Mouse (Mus musculus): Measurements from ENCODE around the gene Lrrc47. TPM values are rescaled to one million over a fixed set of nuclear protein-coding genes. Genes with fewer than 3 reads are reported as not detected.

Lrrc47 gene
- polyA plus RNA-seq, 2 experiments, result 12.3 to 49.2 TPM

GRCm38 (mm10) chr4:153974431-153975291, 36.9 kb upstream of the Lrrc47 start, which contains the start of the genes Dffb and Cep104:
TSS of gene Dffb (minus strand) at chr4:153975126.
TSS of gene Cep104 (plus strand) at chr4:153975194.
- H3K9me3 ChIP-seq (ENCODE audit: control insufficient read depth, low read length), result no peaks in the 10 kb centered on the region
- H3K4me1 ChIP-seq (ENCODE audit: control insufficient read depth, insufficient read depth, low read length), result peaks cover 8% of the 10 kb centered on the region
- H3K27me3 ChIP-seq (ENCODE audit: control insufficient read depth, insufficient read depth, low read length), result no peaks in the 10 kb centered on the region
- DNase-seq (ENCODE audit: low spot score) (peak; percentile 91), ATAC-seq (ENCODE audit: low FRiP score, low read depth) (peak; percentile 97)
- 2% methylated on average over 63 of the region's 68 CpGs for WGBS
- H3K4me3 ChIP-seq (replicated peaks; ENCODE audit: low read length), result peak within 1 kb of the TSS; percentile 97
- peak within 1 kb of the TSS; percentile 90 for H3K4me2 ChIP-seq (replicated peaks; ENCODE audit: low read depth, low read length, severe bottlenecking)
- peak within 1 kb of the TSS; percentile 84 for H3K9ac ChIP-seq (ENCODE audit: low read depth, low read length, severe bottlenecking)
- TF ChIP-seq POLR2A (IDR thresholded peaks at IDR 0.05; ENCODE audit: borderline replicate concordance, extremely low read depth, insufficient read depth, insufficient read length), result peak; percentile 48; the same call in 1 of the 2 replicates
- H3K27ac ChIP-seq (replicated peaks; ENCODE audit: low read depth, low read length), result peak within 1 kb of the TSS; percentile 55
- peaks cover 28% of the 10 kb centered on the region for H3K36me3 ChIP-seq (ENCODE audit: control insufficient read depth, insufficient read depth, low read length)

DNA sequence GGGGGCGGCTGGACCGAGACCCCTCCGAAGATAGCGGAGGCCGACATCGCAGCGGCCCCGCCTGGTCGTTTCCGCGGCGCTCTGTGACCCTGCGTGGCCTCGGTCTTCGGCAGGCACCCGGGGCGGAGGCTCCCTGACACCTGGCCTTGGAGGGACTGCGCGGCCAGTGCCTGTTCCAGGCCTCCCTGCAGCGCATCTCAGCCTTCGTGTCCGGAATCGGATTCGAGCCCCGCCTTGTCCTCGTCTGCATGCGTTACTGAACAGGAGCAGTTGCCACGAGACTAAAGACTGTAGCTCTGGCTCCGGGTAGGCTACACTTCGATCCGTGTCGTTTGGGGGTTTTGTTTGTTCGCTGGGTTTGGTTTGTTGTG, 36.3 kb upstream of the Lrrc47 start:
- no peaks in the 10 kb centered on the region for H3K9me3 ChIP-seq (ENCODE audit: control insufficient read depth, low read length)
- 1% methylated on average over 32 of the region's 33 CpGs for WGBS
- H3K4me3 ChIP-seq (replicated peaks; ENCODE audit: low read length), result peak overlapping the region; percentile 97
- peak overlapping the region; percentile 55 for H3K27ac ChIP-seq (replicated peaks; ENCODE audit: low read depth, low read length)
- ATAC-seq (ENCODE audit: low FRiP score, low read depth) (peak; percentile 60), DNase-seq (ENCODE audit: low spot score) (no peak)
- H3K4me1 ChIP-seq (ENCODE audit: control insufficient read depth, insufficient read depth, low read length), result peaks cover 8% of the 10 kb centered on the region
- peak overlapping the region; percentile 84 for H3K9ac ChIP-seq (ENCODE audit: low read depth, low read length, severe bottlenecking)
- H3K27me3 ChIP-seq (ENCODE audit: control insufficient read depth, insufficient read depth, low read length), result no peaks in the 10 kb centered on the region
- H3K36me3 ChIP-seq (ENCODE audit: control insufficient read depth, insufficient read depth, low read length), result peaks cover 27% of the 10 kb centered on the region
- no peak for TF ChIP-seq POLR2A (IDR thresholded peaks at IDR 0.05; ENCODE audit: borderline replicate concordance, extremely low read depth, insufficient read depth, insufficient read length)
- peak overlapping the region; percentile 90 for H3K4me2 ChIP-seq (replicated peaks; ENCODE audit: low read depth, low read length, severe bottlenecking)

DNA sequence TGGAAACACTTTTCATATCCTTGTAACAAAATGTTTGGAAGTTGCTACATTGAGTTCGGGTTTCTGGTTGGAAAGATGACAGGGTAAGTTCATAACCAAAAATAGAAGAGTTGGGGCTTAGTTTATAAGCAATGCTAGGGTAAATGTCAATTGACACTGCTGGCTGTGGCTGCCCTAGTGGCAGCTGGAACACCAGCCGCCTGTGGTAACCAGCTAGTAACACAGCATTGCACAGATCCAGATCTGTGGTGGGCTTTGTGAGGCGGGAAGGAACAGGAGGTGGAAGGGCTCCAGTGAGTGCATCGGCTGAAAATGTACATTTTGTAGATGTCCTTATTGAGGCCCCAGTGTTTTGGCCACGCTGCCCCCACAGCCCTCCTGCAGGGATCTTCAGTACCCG, 35.8 kb upstream of the Lrrc47 start:
- TF ChIP-seq POLR2A (IDR thresholded peaks at IDR 0.05; ENCODE audit: borderline replicate concordance, extremely low read depth, insufficient read depth, insufficient read length), result no peak
- Histone ChIP-seq H3K4me3 (replicated peaks; ENCODE audit: low read length) (peak overlapping the region; percentile 97), H3K4me1 (ENCODE audit: control insufficient read depth, insufficient read depth, low read length) (peaks cover 8% of the 10 kb centered on the region), H3K27ac (replicated peaks; ENCODE audit: low read depth, low read length) (no peak overlapping the region), H3K27me3 (ENCODE audit: control insufficient read depth, insufficient read depth, low read length) (no peaks in the 10 kb centered on the region), H3K4me2 (replicated peaks; ENCODE audit: low read depth, low read length, severe bottlenecking) (peak overlapping the region; percentile 90), H3K9me3 (ENCODE audit: control insufficient read depth, low read length) (no peaks in the 10 kb centered on the region), H3K9ac (ENCODE audit: low read depth, low read length, severe bottlenecking) (peak overlapping the region; percentile 84), H3K36me3 (ENCODE audit: control insufficient read depth, insufficient read depth, low read length) (peaks cover 29% of the 10 kb centered on the region)
- DNase-seq (ENCODE audit: low spot score), result no peak
- 36% methylated on average over 6 of the region's 6 CpGs for WGBS
- ATAC-seq (ENCODE audit: low FRiP score, low read depth), result no peak

DNA sequence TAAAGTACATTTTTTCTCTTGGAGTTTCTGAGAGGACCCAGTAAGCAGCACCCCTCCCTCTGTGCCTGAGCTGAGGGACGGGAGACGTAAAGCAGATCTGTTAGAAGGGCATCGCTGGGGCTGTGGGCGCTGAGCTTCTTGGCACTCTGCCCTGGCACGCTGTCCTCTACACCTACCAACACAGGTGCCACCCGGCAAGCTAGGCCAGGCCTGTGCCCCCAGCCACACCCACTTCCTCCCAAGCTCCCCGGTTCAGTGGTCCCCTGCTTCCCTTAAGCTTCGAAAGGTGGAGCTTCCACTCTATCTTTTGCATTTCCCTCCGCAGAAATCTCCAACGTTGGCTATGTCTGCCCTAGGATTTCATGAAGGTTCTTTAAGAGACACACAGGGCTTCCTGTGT, 32.3 kb upstream of the Lrrc47 start:
- Histone ChIP-seq H3K4me2 (replicated peaks; ENCODE audit: low read depth, low read length, severe bottlenecking) (no peak overlapping the region), H3K27ac (replicated peaks; ENCODE audit: low read depth, low read length) (no peak overlapping the region), H3K9ac (ENCODE audit: low read depth, low read length, severe bottlenecking) (no peak overlapping the region), H3K9me3 (ENCODE audit: control insufficient read depth, low read length) (no peaks in the 10 kb centered on the region), H3K36me3 (ENCODE audit: control insufficient read depth, insufficient read depth, low read length) (peaks cover 49% of the 10 kb centered on the region), H3K4me3 (replicated peaks; ENCODE audit: low read length) (no peak overlapping the region), H3K27me3 (ENCODE audit: control insufficient read depth, insufficient read depth, low read length) (no peaks in the 10 kb centered on the region), H3K4me1 (ENCODE audit: control insufficient read depth, insufficient read depth, low read length) (peaks cover 8% of the 10 kb centered on the region)
- DNase-seq (ENCODE audit: low spot score) (no peak), ATAC-seq (ENCODE audit: low FRiP score, low read depth) (no peak)
- WGBS, result 90% methylated on average over 10 of the region's 10 CpGs
- no peak for TF ChIP-seq POLR2A (IDR thresholded peaks at IDR 0.05; ENCODE audit: borderline replicate concordance, extremely low read depth, insufficient read depth, insufficient read length)

DNA sequence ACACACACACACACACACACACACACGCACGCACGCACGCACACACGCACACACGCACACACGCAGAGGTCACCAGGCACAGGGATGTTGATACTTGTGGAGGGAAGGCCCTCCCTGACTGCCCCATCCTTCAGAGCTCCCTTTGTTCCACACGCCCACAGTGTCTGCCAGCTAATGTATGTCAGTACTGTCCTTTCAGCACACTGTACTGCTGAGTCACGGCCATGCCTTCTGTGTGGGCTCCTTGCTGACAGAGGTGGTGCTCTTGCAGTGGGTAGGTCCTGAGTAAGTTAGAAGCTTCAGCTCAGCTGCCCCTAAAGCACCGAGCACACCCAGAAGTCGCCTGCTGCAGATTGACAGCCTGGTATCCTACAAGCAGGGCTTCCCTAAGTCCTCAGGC, 31.1 kb upstream of the Lrrc47 start:
- H3K27ac ChIP-seq (replicated peaks; ENCODE audit: low read depth, low read length), result no peak overlapping the region
- DNase-seq (ENCODE audit: low spot score) (no peak), ATAC-seq (ENCODE audit: low FRiP score, low read depth) (no peak)
- H3K9me3 ChIP-seq (ENCODE audit: control insufficient read depth, low read length), result no peaks in the 10 kb centered on the region
- H3K4me1 ChIP-seq (ENCODE audit: control insufficient read depth, insufficient read depth, low read length), result peaks cover 8% of the 10 kb centered on the region
- H3K9ac ChIP-seq (ENCODE audit: low read depth, low read length, severe bottlenecking), result no peak overlapping the region
- 96% methylated on average over 11 of the region's 11 CpGs for WGBS
- no peak for TF ChIP-seq POLR2A (IDR thresholded peaks at IDR 0.05; ENCODE audit: borderline replicate concordance, extremely low read depth, insufficient read depth, insufficient read length)
- no peak overlapping the region for H3K4me3 ChIP-seq (replicated peaks; ENCODE audit: low read length)
- H3K4me2 ChIP-seq (replicated peaks; ENCODE audit: low read depth, low read length, severe bottlenecking), result no peak overlapping the region
- peaks cover 61% of the 10 kb centered on the region for H3K36me3 ChIP-seq (ENCODE audit: control insufficient read depth, insufficient read depth, low read length)
- H3K27me3 ChIP-seq (ENCODE audit: control insufficient read depth, insufficient read depth, low read length), result no peaks in the 10 kb centered on the region

Data from limb, embryonic 14.5 days (tissue).